Mouse (Mus musculus): ENCODE results near the gene Mdm2.

- TF ChIP-seq GATA1 (IDR thresholded peaks at IDR 0.05; ENCODE audit: borderline replicate concordance, low read length) (no peak), FLI1 (IDR thresholded peaks at IDR 0.05; ENCODE audit: low read length) (no peak)
These were observed 41.2 kb upstream of the Mdm2 start for GRCm38 (mm10) chr10:117751744-117752143.
